Mouse (Mus musculus) right cerebral cortex, postnatal 4 days (tissue): ENCODE data around the gene Scube1.
A peak's percentile ranks its signal among the peaks of the same experiment; 100 is the strongest.

Experiments
- DNase-seq: peaks from one replicate; pipeline ENCODE4 v3.0.0-alpha.2; 2022

Scube1 gene

DNA sequence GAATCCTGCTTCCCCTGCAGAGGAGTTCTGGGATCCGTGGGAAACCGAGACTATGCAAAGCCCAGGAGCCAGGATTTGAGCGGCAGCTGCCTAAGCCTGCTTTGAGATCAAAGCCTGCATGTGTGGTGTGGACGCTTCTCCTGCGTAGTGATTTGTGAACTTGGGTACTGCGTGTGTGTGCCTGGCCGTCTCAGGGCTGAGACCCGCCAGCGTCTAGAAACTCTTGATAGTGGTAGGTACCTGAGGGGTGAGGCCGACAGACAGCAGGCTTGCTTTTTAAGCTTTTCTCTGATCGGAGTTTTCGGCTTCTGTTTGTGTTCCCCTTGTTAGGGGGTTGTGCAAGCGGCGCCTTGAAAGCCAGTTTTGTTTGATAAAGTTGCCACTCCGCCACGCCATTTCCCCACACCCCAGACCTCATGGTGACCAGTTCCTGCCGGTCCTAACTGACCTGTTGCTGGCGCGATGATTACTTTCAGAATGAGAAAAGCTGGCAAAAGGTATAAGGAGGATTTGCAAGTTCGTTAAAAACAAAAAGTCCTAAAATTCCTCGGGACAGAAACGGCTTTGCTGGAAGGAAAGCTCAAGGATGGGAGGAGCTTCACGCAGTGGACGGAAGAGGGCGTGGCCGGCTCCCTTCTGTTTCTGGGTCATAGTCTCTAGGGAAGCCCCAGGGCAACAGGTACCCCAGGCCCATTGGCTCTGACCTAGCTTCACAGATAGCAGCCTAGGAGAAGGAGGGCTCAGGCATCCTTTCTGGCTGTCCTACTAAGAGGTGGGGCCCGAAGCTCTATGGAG, 160.8 kb downstream of the Scube1 start:
- no peak for DNase-seq

DNA sequence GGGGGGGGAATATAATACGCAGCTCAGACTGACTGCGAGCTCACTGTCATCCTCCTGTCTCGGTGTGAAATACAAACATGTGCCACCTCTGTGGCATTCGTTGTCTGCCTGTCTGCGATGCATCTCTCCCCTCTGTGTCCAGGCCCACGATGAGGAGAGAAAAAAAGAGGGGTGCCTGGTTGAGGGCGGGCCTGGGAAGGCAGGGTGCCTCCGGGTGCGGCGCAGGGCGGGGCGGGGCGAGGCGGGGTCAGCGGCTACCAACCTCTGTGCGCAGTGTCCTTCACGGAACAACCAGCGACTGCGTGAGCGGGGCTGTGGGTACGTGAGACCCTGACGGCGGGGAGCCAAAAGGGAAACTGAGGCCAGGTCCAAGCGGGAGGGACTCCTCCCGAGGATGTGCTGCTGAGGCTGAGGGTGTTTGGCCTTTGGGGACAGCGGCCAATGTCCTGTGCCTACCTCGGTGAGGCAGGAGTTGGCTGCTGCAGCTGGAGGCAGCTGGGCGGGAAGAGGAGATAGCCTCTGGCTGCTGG, 161.4 kb downstream of the Scube1 start, which contains the start of the genes Tspo and Mcat:
Tspo (plus strand) TSS at position 266 of the 530 bp plus-strand sequence.
Mcat (minus strand) TSS at position 461 of the 530 bp plus-strand sequence.
- no peak for DNase-seq

DNA sequence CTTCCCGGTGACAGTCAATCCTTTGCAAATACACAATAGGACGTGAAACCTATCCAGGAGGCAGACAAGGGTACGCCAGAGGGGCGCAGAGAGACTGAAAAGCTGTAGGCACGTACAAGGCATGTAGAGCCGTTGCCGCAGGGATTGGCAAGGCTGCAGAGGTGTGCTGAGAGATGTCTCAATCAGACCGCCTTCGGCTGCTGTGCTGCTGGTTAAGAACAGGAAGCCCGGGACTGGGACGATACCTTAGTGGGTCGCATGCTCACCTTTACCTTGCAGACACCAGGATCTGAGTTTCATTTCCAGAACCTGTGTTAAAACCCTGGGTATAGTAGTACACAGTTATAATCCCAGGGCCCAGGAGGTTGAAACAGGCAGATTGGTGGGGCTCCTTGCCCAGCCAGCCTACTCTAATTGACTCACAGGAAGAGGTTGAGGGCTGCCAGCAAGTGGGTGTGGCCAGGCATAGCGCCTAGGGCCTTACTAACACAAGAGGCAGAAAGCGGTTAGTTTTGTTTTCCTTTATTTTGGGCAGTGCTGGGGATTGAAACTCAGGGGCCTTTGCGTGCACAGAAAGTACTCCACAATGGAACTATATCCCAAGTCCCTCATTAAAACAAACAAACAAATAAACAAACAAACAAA, 162.1 kb downstream of the Scube1 start:
- DNase-seq = peak; percentile 30

DNA sequence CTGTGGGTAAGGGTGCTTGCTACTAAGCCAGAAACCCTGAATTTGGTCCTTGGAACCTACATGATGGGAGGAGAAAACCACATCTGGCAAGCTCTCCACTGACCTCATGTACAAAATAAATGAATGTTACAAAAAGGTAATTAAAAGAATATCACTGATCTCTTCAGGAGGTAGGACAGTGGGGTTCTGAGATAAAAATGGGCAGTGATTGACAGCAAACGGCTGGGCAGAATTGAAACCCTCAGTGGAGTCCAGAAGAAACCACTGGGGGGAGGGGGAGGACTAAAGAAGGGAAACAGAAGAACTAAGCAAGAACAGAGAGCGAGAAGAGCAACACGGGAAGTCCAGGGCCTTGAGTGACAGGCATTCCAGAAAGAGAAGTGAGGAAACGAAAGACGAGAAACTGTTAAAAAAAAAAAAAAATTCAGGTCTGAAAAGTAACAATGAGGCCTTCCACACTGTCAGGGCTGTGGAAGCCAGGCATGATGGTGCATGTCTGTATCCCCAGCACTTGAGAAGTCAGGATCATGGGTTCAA, 163.8 kb downstream of the Scube1 start:
- no peak for DNase-seq

DNA sequence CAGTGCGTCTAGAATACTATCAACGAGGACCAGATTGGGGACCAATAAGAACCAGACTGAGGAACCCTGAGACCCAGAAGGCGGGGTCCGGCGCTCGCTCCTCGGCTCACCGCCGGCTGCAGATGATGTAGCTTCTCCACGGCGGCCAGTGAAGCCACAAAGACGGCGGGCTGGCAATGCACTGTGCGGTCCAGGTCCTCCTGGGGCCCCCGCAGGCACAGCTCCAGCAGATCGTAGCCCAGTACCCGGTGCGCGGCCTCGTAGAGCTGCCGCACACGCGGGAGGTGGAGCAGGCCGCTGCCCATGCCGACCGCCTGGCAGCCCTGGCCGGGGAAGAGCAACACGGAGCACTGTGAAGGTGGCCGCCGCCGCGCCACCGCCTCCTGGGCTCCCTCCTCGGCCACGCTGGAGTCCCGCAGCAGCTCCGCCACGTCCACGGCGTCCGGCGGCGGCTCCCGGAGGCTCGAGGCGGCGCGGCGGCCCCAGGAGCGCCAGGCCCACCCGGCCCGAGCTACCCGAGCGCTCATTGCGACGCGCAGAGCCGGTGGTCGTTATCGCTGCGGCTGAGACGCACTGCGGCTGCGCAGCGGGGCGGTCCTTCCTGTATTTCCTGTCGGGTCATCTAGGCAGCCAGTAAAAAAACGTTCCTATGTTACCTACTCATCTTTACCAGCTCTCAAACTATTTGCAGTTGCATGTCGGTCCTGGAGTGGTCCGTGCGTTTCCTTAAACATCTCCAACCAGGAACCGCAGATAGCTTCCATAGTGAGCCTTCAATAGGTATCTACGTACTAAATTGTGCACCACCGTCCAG, 169.5 kb downstream of the Scube1 start:
- peak; percentile 85 for DNase-seq
